Mouse (Mus musculus): ENCODE data around the gene Sumf1.

DNA sequence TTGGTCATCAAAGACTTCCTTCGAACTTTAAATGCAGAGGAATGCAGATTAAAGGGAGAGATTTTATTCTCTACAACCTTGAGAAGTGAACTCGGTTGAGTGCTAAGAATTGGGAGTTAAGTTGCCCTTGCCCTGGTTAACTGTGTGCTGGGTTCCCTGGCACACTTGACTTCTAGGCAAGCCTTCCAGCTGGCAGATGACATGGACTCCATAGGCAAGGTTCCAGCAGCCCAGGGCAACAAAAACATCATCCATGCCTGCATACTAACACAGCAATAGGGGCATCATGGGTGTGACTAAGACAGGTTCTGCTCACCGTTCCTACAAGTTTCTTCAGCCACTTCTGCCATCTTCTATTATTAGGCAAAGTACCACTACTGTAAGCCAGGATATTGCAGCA is 58.8 kb downstream of the Sumf1 start:
- TF ChIP-seq CTCF (IDR thresholded peaks at IDR 0.05; ENCODE audit: low read depth, low read length) (no peak), POLR2AphosphoS5 (IDR thresholded peaks at IDR 0.05; ENCODE audit: insufficient replicate concordance, low read depth, low read length) (no peak)
